Mouse (Mus musculus) neural tube, embryonic 12.5 days (tissue): ENCODE results near the gene Sox8. TPM values are rescaled to one million over a fixed set of nuclear protein-coding genes. Genes with fewer than 3 reads are reported as not detected.

ENCODE experiments used
- ATAC-seq: fragments of 200-750 bp; cut with Nextera tagmentation; 2 replicates; pipeline ENCODE4 v1.8.0; 2017; ENCODE audit warnings: low read depth, mild to moderate bottlenecking, moderate TSS enrichment, moderate library complexity; ENCODE audit not compliant: low FRiP score
- H3K27ac ChIP-seq: fragments of 300-500 bp; sonication (generic); 2 replicates; pipeline ENCODE4 v1.5.1; 2016
- H3K27me3 ChIP-seq: fragments of 300-500 bp; sonication (generic); replicated peaks from 2 replicates; pipeline ENCODE4 v1.6.1; 2016; ENCODE audit warnings: mild to moderate bottlenecking
- H3K36me3 ChIP-seq: fragments of 300-500 bp; sonication (generic); 2 replicates; pipeline ENCODE4 v1.6.1; 2016; ENCODE audit warnings: mild to moderate bottlenecking
- H3K4me1 ChIP-seq: fragments of 300-500 bp; sonication (generic); 2 replicates; pipeline ENCODE4 v1.6.1; 2016
- H3K4me2 ChIP-seq: fragments of 300-500 bp; sonication (generic); replicated peaks from 2 replicates; pipeline ENCODE4 v1.6.1; 2016; ENCODE audit warnings: mild to moderate bottlenecking
- H3K4me3 ChIP-seq: fragments of 300-500 bp; sonication (generic); 2 replicates; pipeline ENCODE4 v1.5.1; 2016
- H3K9ac ChIP-seq: fragments of 300-500 bp; sonication (generic); 2 replicates; pipeline ENCODE4 v1.6.1; 2016; ENCODE audit warnings: mild to moderate bottlenecking
- H3K9me3 ChIP-seq: fragments of 300-500 bp; sonication (generic); 2 replicates; pipeline ENCODE4 v1.6.1; 2016; ENCODE audit warnings: mild to moderate bottlenecking
- WGBS: fragments of 180-500 bp; shearing (Covaris S2); methylation state at CpG from one replicate; pipeline ENCODE4 v1.1.7; 2016; 5-methylcytosine and 5-hydroxymethylcytosine counted together
- polyA plus RNA-seq: library from polyadenylated mRNA; unstranded; fragments of >200 nt; fragmentation: Nextera tagmentation; extraction: Ambion mirVana; gene quantifications from 2 replicates; pipeline ENCODE4 v1.2.1, GENCODE M21; 2016

Sox8 gene
- polyA plus RNA-seq, 1 experiment from 2014 or later = 9.5 TPM

GRCm38 (mm10) chr17:25577702-25578101 lies 7.2 kb upstream of the Sox8 start:
- no peak overlapping the region for H3K4me3 ChIP-seq
- H3K4me1 ChIP-seq = peaks cover 24% of the 10 kb centered on the region; the same call in 1 of the 2 replicates
- H3K4me2 ChIP-seq = no peak overlapping the region
- no peak overlapping the region for H3K27ac ChIP-seq
- no peak for ATAC-seq
- 36% methylated on average over 2 of the region's 2 CpGs for WGBS
- no peaks in the 10 kb centered on the region for H3K36me3 ChIP-seq
- no peak overlapping the region for H3K9ac ChIP-seq
- H3K27me3 ChIP-seq = no peaks in the 10 kb centered on the region
- H3K9me3 ChIP-seq = no peaks in the 10 kb centered on the region

DNA sequence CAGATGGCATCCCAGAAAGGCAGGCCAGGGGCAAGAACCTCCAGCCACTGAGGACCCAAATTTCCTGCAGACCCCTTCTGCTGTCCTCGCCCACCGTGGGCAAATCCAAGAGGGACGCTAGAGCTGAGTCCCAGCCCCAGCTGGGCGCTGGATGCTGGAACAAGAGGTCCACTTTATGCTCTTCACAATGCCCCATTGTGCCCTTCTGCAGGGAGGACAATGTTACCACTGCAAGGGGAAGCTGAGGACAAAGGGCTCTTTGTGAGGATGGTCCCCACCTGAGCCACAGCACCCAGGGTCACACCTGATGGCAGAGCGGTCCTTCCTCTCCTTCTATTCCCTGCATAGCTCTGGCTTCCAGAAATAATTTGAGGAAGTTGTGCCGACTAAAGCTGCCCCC lies 6.8 kb upstream of the Sox8 start:
- H3K4me2 ChIP-seq = no peak overlapping the region
- H3K4me3 ChIP-seq = no peak overlapping the region
- H3K36me3 ChIP-seq = no peaks in the 10 kb centered on the region
- H3K4me1 ChIP-seq = peaks cover 24% of the 10 kb centered on the region; the same call in 1 of the 2 replicates
- no peak overlapping the region for H3K27ac ChIP-seq
- no peak for ATAC-seq
- no peaks in the 10 kb centered on the region for H3K9me3 ChIP-seq
- no peaks in the 10 kb centered on the region; the same call in 1 of the 2 replicates for H3K27me3 ChIP-seq
- no peak overlapping the region for H3K9ac ChIP-seq
- 53% methylated on average over 6 of the region's 6 CpGs for WGBS

GRCm38 (mm10) chr17:25576034-25576433 lies 5.5 kb upstream of the Sox8 start:
- H3K9ac ChIP-seq = no peak overlapping the region
- no peak overlapping the region for H3K27ac ChIP-seq
- no peak overlapping the region for H3K4me3 ChIP-seq
- H3K9me3 ChIP-seq = no peaks in the 10 kb centered on the region
- 72% methylated on average over 2 of the region's 2 CpGs for WGBS
- H3K4me2 ChIP-seq = no peak overlapping the region
- no peak for ATAC-seq
- no peaks in the 10 kb centered on the region for H3K36me3 ChIP-seq
- H3K27me3 ChIP-seq = peaks cover under 1% of the 10 kb centered on the region; the same call in 1 of the 2 replicates
- H3K4me1 ChIP-seq = peaks cover 31% of the 10 kb centered on the region

GRCm38 (mm10) chr17:25575208-25575971 lies 4.9 kb upstream of the Sox8 start:
- H3K27ac ChIP-seq = no peak overlapping the region
- WGBS = 72% methylated on average over 12 of the region's 12 CpGs
- peaks cover 6% of the 10 kb centered on the region; the same call in 1 of the 2 replicates for H3K27me3 ChIP-seq
- ATAC-seq = no peak
- H3K9me3 ChIP-seq = no peaks in the 10 kb centered on the region
- peaks cover 36% of the 10 kb centered on the region for H3K4me1 ChIP-seq
- no peak overlapping the region for H3K4me2 ChIP-seq
- no peaks in the 10 kb centered on the region for H3K36me3 ChIP-seq
- no peak overlapping the region for H3K9ac ChIP-seq
- no peak overlapping the region for H3K4me3 ChIP-seq

DNA sequence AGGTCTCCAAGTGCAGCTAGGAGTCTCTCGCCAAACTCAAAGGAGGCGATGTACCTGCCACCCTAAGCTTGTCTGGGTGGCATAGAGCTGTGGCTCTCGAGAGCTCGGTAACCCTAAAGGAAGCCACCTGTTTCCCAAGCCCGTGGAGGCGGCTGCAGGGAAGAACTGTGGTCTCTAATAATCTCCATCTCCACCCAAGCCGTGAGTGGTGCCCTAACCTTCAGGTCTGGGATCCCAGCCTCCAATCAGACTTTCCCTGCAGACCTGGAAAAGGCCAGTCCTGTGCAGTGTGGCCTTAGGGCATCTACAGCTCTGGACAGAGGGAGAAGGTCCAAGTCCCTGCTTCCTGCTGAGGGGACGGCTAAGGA lies 951 bp upstream of the Sox8 start:
- Histone ChIP-seq H3K9ac (peak overlapping the region; percentile 58), H3K27ac (no peak overlapping the region), H3K36me3 (peaks cover 3% of the 10 kb centered on the region; the same call in 1 of the 2 replicates), H3K4me3 (peak overlapping the region; percentile 41), H3K27me3 (peaks cover 29% of the 10 kb centered on the region), H3K4me2 (peak overlapping the region; percentile 98), H3K4me1 (peaks cover 39% of the 10 kb centered on the region), H3K9me3 (no peaks in the 10 kb centered on the region)
- no peak for ATAC-seq
- 4% methylated on average over 8 of the region's 8 CpGs for WGBS

DNA sequence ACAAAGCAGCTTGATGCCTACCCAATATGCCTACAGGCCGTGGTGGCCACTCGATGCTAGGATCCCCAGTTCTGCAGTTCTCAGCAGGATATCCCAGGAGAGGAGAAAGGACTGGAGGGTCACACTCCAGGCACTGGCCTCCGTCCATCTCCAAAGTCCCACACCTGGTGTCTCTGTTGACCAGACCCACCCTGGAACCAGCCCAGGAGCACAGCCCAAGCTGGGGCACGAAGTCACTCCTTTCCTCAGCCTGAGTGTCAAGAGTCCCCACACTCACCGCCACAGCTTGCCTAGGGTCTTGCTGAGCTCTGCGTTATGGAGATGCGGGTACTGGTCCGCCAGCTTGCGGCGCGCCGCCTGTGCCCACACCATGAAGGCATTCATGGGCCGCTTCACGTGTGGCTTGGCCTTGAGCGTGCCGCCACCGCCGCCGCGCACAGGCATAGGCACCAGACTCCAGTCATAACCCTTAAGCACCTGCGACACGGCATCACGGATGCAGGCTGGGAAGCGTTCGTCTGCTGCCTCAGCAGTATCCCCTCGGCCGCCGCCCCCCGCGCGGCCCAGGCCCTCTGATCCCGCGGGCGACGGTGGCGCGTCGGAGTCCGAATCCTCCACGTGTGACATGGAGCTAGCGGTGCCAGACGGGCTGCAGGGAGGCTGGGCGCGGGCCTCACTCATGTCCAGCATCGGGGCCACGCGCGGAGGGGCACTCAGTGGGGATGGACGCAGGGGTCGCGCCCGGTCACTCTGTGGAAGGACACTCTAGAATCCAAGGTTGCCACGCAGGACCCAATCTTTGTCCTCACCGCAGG lies 446 bp downstream of the Sox8 start:
- Histone ChIP-seq H3K4me3 (peak overlapping the region; percentile 41), H3K9ac (peak overlapping the region; percentile 58), H3K36me3 (peaks cover 3% of the 10 kb centered on the region; the same call in 1 of the 2 replicates), H3K27me3 (peaks cover 29% of the 10 kb centered on the region), H3K27ac (no peak overlapping the region), H3K4me2 (peak overlapping the region; percentile 98), H3K9me3 (no peaks in the 10 kb centered on the region), H3K4me1 (peaks cover 45% of the 10 kb centered on the region)
- WGBS = 2% methylated on average over 54 of the region's 54 CpGs
- ATAC-seq = peak; percentile 35

- ATAC-seq = no peak
- Histone ChIP-seq H3K27me3 (peaks cover 29% of the 10 kb centered on the region), H3K4me2 (peak overlapping the region; percentile 98), H3K36me3 (peaks cover 3% of the 10 kb centered on the region; the same call in 1 of the 2 replicates), H3K9ac (no peak overlapping the region), H3K9me3 (no peaks in the 10 kb centered on the region), H3K4me1 (peaks cover 55% of the 10 kb centered on the region), H3K27ac (no peak overlapping the region), H3K4me3 (peak overlapping the region; percentile 41; the same call in 1 of the 2 replicates)
- WGBS = 75% methylated on average over 11 of the region's 11 CpGs
Observed at GRCm38 (mm10) chr17:25568880-25569279, 1.6 kb downstream of the Sox8 start.

GRCm38 (mm10) chr17:25568206-25568605 lies 2.3 kb downstream of the Sox8 start:
- no peak for ATAC-seq

GRCm38 (mm10) chr17:25567745-25568144 lies 2.7 kb downstream of the Sox8 start:
- no peaks in the 10 kb centered on the region for H3K9me3 ChIP-seq
- H3K27me3 ChIP-seq = peaks cover 29% of the 10 kb centered on the region
- H3K36me3 ChIP-seq = peaks cover 3% of the 10 kb centered on the region; the same call in 1 of the 2 replicates
- no peak for ATAC-seq
- H3K27ac ChIP-seq = no peak overlapping the region
- no peak overlapping the region for H3K4me3 ChIP-seq
- peaks cover 55% of the 10 kb centered on the region for H3K4me1 ChIP-seq
- no peak overlapping the region for H3K9ac ChIP-seq
- peak overlapping the region; percentile 98 for H3K4me2 ChIP-seq
- 26% methylated on average over 14 of the region's 14 CpGs for WGBS

More at GRCm38 (mm10) chr17:25568206-25568605, 2.3 kb downstream of the Sox8 start:
- Histone ChIP-seq H3K9ac (no peak overlapping the region), H3K4me2 (peak overlapping the region; percentile 98), H3K36me3 (peaks cover 3% of the 10 kb centered on the region; the same call in 1 of the 2 replicates), H3K27ac (no peak overlapping the region), H3K27me3 (peaks cover 29% of the 10 kb centered on the region), H3K9me3 (no peaks in the 10 kb centered on the region), H3K4me1 (peaks cover 55% of the 10 kb centered on the region), H3K4me3 (no peak overlapping the region)
- WGBS = 51% methylated on average over 10 of the region's 10 CpGs

DNA sequence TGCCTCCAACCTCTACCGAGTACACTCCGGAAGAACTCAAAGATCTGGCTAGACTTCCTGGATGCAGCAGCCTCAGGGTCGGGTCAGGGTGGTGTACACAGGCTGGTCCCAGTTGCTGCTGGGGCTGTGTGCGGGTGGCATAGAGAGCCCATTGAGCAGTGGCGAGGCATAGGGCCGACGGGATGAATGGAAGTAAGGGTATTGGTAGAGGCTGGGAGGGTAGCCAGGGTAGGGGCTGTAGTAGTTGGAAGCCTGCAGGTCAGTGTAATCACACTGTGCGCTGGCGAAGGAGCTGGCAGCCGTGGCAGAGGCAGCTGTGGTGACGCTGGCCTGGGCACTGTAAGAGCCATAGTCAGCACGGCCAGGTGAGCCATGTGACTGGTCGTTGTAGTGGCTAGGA lies 3.2 kb downstream of the Sox8 start:
- 83% methylated on average over 13 of the region's 13 CpGs for WGBS
- Histone ChIP-seq H3K4me2 (peak overlapping the region; percentile 98), H3K4me3 (no peak overlapping the region), H3K27me3 (peaks cover 29% of the 10 kb centered on the region), H3K27ac (no peak overlapping the region), H3K36me3 (peaks cover 3% of the 10 kb centered on the region; the same call in 1 of the 2 replicates), H3K4me1 (peaks cover 55% of the 10 kb centered on the region), H3K9ac (no peak overlapping the region), H3K9me3 (no peaks in the 10 kb centered on the region)
- no peak for ATAC-seq

DNA sequence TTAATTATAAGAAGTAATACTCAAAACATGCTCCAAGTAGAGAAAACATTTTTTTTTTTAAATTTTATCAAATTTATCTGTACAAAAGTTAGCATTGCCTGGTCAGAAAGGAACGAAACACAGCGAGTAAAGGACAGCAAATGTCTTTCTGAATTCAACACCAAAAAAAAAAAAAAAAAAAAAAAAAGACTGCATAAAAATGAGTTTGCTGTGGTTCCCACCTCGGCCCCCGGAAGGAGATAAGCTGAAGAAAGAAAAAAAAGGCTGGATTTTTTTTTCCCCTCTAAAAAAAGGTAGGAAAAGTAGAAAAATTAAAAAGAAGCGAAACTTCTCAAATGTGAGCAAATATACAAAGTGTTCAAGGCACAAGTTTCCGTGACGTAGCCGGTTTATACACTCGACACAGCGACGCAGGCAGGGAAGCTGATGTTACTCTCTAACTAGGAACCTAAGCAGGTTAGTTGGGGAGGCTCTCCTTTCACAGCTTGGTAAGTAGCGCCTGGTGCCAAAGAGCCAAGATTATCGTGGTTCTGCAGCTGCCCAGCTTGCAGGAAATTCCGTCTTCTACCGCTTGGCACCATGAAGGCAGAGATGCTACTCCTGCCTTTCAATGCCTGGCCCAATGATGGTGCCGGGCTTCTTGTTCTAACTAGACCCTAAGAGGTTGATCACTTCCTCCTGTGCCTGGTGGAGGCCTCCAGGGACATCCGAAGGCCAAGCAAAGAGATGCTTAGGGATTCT lies 4.5 kb downstream of the Sox8 start:
- 85% methylated on average over 17 of the region's 17 CpGs for WGBS
- H3K36me3 ChIP-seq = peaks cover 3% of the 10 kb centered on the region; the same call in 1 of the 2 replicates
- no peak for ATAC-seq
- no peak overlapping the region for H3K27ac ChIP-seq
- peaks cover 29% of the 10 kb centered on the region for H3K27me3 ChIP-seq
- H3K4me1 ChIP-seq = peaks cover 58% of the 10 kb centered on the region
- H3K4me2 ChIP-seq = no peak overlapping the region
- no peaks in the 10 kb centered on the region for H3K9me3 ChIP-seq
- no peak overlapping the region for H3K4me3 ChIP-seq
- H3K9ac ChIP-seq = no peak overlapping the region
